Mouse (Mus musculus) liver, embryonic 12.5 days (tissue): ENCODE results near the gene Csad. TPM values are rescaled to one million over a fixed set of nuclear protein-coding genes. Genes with fewer than 3 reads are reported as not detected.

Source experiments
- ATAC-seq: fragments of 200-750 bp; cut with Nextera tagmentation; 2 replicates; pipeline ENCODE4 v1.8.0; 2017; ENCODE audit warnings: moderate number of reproducible peaks, mild to moderate bottlenecking, moderate library complexity
- H3K27ac ChIP-seq: fragments of 300-500 bp; sonication (generic); 2 replicates; pipeline ENCODE4 v1.5.1; 2016; ENCODE audit warnings: mild to moderate bottlenecking
- H3K27me3 ChIP-seq: fragments of 300-500 bp; sonication (generic); replicated peaks from 2 replicates; pipeline ENCODE4 v1.6.1; 2016; ENCODE audit warnings: mild to moderate bottlenecking, moderate library complexity
- H3K36me3 ChIP-seq: fragments of 300-500 bp; sonication (generic); 2 replicates; pipeline ENCODE4 v1.6.1; 2016; ENCODE audit warnings: mild to moderate bottlenecking, moderate library complexity
- H3K4me1 ChIP-seq: fragments of 300-500 bp; sonication (generic); 2 replicates; pipeline ENCODE4 v1.6.1; 2016
- H3K4me2 ChIP-seq: fragments of 300-500 bp; sonication (generic); 2 replicates; pipeline ENCODE4 v1.6.1; 2016; ENCODE audit warnings: mild to moderate bottlenecking, moderate library complexity
- H3K4me3 ChIP-seq: fragments of 300-500 bp; sonication (generic); 2 replicates; pipeline ENCODE4 v1.5.1; 2016; ENCODE audit warnings: mild to moderate bottlenecking, moderate library complexity
- H3K9ac ChIP-seq: fragments of 300-500 bp; sonication (generic); 2 replicates; pipeline ENCODE4 v1.6.1; 2016; ENCODE audit warnings: mild to moderate bottlenecking, moderate library complexity
- H3K9me3 ChIP-seq: fragments of 300-500 bp; sonication (generic); replicated peaks from 2 replicates; pipeline ENCODE4 v1.6.1; 2016; ENCODE audit warnings: mild to moderate bottlenecking, moderate library complexity
- WGBS: fragments of 180-500 bp; shearing (Covaris S2); methylation state at CpG from one replicate; pipeline ENCODE4 v1.1.7; 2016; ENCODE audit not compliant: insufficient replicate concordance; 5-methylcytosine and 5-hydroxymethylcytosine counted together
- polyA plus RNA-seq: library from polyadenylated mRNA; unstranded; fragments of >200 nt; fragmentation: Nextera tagmentation; extraction: Ambion mirVana; gene quantifications from 2 replicates; pipeline ENCODE4 v1.2.1, GENCODE M21; 2016

Gene Csad
- polyA plus RNA-seq, 1 experiment from 2014 or later = 21.9 TPM

- Histone ChIP-seq H3K27me3 (no peaks in the 10 kb centered on the region), H3K9me3 (no peaks in the 10 kb centered on the region), H3K36me3 (peaks cover 90% of the 10 kb centered on the region), H3K9ac (no peak overlapping the region), H3K4me2 (no peak overlapping the region), H3K4me3 (no peak overlapping the region), H3K27ac (no peak overlapping the region), H3K4me1 (peaks cover 15% of the 10 kb centered on the region)
- WGBS = 86% methylated on average over 4 of the region's 4 CpGs
- no peak for ATAC-seq
These were observed 6.3 kb upstream of the Csad start for GRCm38 (mm10) chr15:102210816-102211215.

DNA sequence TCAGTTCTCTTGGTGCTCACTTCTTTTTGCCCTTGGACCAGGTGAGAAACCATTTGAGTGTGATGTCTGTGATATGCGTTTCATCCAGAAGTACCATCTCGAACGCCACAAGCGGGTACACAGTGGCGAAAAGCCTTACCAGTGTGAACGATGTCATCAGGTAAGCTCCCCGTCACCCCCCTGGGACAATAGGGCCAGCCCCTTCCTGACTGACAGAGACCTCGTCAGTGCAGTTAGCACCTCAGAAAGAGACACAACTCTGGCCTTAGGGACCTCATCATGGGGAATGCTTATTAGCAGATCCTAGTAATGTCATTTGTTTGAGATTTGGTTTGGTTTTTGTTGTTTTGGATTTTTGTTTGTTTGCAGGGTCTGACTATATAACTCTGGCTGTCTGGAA, 4.6 kb upstream of the Csad start:
- ATAC-seq = no peak
- 82% methylated on average over 8 of the region's 8 CpGs for WGBS
- Histone ChIP-seq H3K4me2 (no peak overlapping the region), H3K9ac (no peak overlapping the region), H3K4me1 (peaks cover 31% of the 10 kb centered on the region), H3K9me3 (no peaks in the 10 kb centered on the region), H3K36me3 (peaks cover 92% of the 10 kb centered on the region), H3K27me3 (no peaks in the 10 kb centered on the region), H3K27ac (no peak overlapping the region), H3K4me3 (no peak overlapping the region)

DNA sequence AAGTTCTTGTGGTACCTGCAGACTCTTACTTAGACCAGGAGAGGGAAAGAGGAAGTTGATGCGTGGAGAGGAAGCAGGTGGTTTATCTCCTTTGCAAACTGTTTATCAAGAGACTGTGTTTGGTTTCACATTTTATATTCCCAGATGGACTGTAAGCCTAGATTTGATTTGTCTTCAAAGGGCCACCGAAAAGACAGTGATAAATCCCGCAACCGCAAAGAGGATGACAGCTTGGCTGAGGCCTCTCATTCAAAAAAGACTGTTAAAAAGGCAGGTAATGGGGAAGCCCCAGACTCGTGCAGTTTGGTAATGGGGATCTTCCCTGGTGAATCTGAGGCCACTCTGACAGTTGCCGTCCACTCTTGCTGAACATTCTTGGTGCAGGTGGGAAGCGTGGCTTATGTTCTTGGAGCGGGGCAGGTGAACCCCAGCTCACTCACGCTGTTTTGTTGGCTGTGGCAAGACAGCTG, 3.6 kb upstream of the Csad start:
- H3K9me3 ChIP-seq = no peaks in the 10 kb centered on the region
- 51% methylated on average over 9 of the region's 9 CpGs for WGBS
- no peaks in the 10 kb centered on the region for H3K27me3 ChIP-seq
- no peak overlapping the region for H3K4me3 ChIP-seq
- H3K27ac ChIP-seq = no peak overlapping the region
- H3K9ac ChIP-seq = no peak overlapping the region
- peaks cover 32% of the 10 kb centered on the region for H3K4me1 ChIP-seq
- no peak overlapping the region for H3K4me2 ChIP-seq
- H3K36me3 ChIP-seq = peaks cover 82% of the 10 kb centered on the region
- ATAC-seq = no peak

GRCm38 (mm10) chr15:102207351-102207750, 2.8 kb upstream of the Csad start:
- peaks cover 74% of the 10 kb centered on the region for H3K36me3 ChIP-seq
- WGBS = 68% methylated on average over 3 of the region's 3 CpGs

DNA sequence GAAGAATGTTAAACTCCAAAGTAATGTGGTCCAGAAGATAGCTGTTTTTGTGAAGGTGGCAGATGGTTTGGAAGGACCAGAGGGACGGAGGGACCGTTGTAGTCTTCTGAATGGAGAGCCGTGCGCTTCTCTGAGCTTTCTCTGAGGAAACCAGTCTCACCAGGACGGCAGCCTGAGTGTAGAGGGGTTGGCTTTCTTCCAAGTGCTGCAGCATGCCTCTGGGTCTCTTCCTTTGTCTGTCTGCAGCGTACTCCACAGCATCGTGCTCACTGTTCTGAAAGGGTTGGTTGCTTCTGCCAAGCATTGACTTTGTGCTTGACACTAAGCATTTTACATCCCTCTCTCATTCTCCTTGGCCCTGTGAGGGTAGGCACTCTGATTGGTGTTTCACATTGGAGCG, 1.3 kb upstream of the Csad start:
- 83% methylated on average over 8 of the region's 8 CpGs for WGBS
- Histone ChIP-seq H3K4me1 (peaks cover 42% of the 10 kb centered on the region), H3K4me2 (peak overlapping the region; percentile 93), H3K9me3 (no peaks in the 10 kb centered on the region), H3K36me3 (peaks cover 61% of the 10 kb centered on the region), H3K9ac (no peak overlapping the region), H3K4me3 (0 out of 2 replicates have a peak overlapping the region, but pooled peaks have one; percentile 80), H3K27ac (no peak overlapping the region), H3K27me3 (no peaks in the 10 kb centered on the region)
- ATAC-seq = no peak

More at GRCm38 (mm10) chr15:102207351-102207750, 2.8 kb upstream of the Csad start:
- H3K4me1 ChIP-seq = peaks cover 38% of the 10 kb centered on the region
- ATAC-seq = no peak
- H3K9me3 ChIP-seq = no peaks in the 10 kb centered on the region
- H3K27ac ChIP-seq = no peak overlapping the region
- no peak overlapping the region for H3K4me2 ChIP-seq
- H3K4me3 ChIP-seq = no peak overlapping the region
- H3K27me3 ChIP-seq = no peaks in the 10 kb centered on the region
- no peak overlapping the region for H3K9ac ChIP-seq

GRCm38 (mm10) chr15:102203835-102204381, 616 bp downstream of the Csad start:
- Histone ChIP-seq H3K4me3 (peak overlapping the region; percentile 80), H3K9ac (peak overlapping the region; percentile 89), H3K27ac (peak overlapping the region; percentile 98), H3K4me1 (peaks cover 42% of the 10 kb centered on the region), H3K36me3 (peaks cover 42% of the 10 kb centered on the region), H3K27me3 (no peaks in the 10 kb centered on the region), H3K4me2 (peak overlapping the region; percentile 93), H3K9me3 (no peaks in the 10 kb centered on the region)
- WGBS = 2% methylated on average over 35 of the region's 72 CpGs
- peak; percentile 36 for ATAC-seq

DNA sequence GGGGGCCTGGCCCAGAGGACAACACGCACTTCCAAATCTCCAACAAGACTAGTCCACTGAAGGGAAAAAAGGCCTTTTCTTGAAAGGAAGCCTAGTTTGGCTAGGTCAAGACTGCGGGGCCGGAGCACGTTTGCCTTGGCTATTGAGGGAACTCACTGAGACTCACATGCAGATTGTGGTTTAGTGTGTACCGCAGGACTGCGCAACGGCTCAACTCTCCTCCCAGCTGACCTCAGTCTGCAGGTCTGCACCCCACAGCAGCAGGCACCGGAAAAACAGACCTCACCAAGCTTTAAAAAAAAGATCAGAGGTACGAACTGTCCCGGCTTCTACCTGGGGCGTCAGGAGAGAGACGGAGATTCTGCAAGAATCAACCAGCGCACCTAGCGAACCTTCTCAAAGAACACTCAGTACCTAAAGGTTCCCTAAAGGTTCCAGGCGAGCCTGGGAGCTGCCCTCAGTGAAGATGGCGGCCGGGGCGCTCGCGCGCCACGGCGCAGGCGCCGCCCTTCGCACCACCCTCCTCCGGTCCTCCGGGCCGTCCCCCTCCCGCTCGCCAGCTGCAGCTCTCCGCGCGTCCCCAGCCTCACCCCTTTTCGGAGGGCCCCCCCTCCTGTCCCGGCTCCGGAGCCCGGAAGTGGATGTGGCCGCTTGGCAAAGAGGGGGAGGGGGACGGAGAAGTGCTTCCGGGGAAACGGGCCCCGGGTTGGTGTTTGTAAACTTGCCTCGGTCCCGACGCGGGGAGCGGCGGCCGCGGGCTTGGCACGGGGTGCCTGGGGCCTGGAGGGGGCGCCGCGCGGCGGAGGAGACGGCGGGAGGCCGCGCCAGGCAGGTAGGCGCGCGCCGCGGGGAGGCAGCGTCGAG, 1.3 kb downstream of the Csad start, which contains the start of gene Zfp740:
TSS of gene Zfp740 (plus strand) at position 279 of the 864 bp plus-strand sequence.
- Histone ChIP-seq H3K9ac (peak within 1 kb of the TSS; percentile 89), H3K36me3 (peaks cover 35% of the 10 kb centered on the region), H3K27me3 (no peaks in the 10 kb centered on the region), H3K9me3 (no peaks in the 10 kb centered on the region), H3K27ac (peak within 1 kb of the TSS; percentile 98), H3K4me2 (peak within 1 kb of the TSS; percentile 93), H3K4me1 (peaks cover 42% of the 10 kb centered on the region), H3K4me3 (peak within 1 kb of the TSS; percentile 80)
- WGBS = 3% methylated on average over 62 of the region's 68 CpGs
- ATAC-seq = peak; percentile 96

DNA sequence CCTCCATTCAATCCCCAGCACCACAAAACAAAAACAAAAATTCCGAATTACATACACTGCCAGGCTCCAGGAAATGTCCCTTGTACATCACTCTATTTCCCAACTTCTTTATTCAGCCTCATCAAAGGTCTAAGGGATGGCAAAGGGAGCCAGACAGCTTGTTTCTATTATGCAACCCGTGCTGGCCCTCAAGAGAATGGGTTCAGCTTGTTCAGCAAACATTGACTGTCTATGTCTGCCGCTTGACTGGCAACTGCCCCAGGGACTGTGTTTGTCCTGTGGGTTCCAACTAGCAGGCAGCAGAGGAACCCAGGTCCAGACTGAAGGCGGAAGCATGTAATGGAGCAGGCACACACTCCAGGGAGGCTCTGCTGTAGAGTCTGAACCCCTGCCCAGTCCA, 5.7 kb downstream of the Csad start:
- 0 out of 2 replicates have a peak overlapping the region, but pooled peaks have one; percentile 17 for H3K27ac ChIP-seq
- no peaks in the 10 kb centered on the region for H3K27me3 ChIP-seq
- no peaks in the 10 kb centered on the region for H3K9me3 ChIP-seq
- no peaks in the 10 kb centered on the region for H3K36me3 ChIP-seq
- H3K4me2 ChIP-seq = no peak overlapping the region
- no peak for ATAC-seq
- WGBS = 62% methylated on average over 4 of the region's 4 CpGs
- H3K9ac ChIP-seq = no peak overlapping the region
- H3K4me3 ChIP-seq = no peak overlapping the region
- peaks cover 21% of the 10 kb centered on the region for H3K4me1 ChIP-seq

DNA sequence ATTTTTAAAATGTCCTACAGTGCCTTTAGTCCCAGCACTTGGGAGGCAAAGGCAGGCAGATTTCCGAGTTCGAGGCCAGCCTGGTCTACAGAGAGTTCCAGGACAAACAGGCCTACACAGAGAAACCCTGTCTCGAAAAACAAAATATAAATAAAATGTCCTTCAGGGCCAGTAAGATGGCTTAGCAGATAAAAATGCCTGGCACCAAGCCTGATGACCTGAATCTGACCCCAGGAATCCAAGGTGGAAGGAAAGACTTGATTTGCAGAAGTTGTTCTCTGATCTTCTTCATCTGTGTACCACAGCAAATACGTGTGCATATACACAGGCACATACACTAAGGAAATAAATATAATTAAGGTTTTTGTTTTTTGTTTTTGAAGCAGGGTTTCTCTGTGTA, 9.2 kb downstream of the Csad start:
- H3K4me2 ChIP-seq = no peak overlapping the region
- WGBS = 72% methylated on average over 4 of the region's 4 CpGs

DNA sequence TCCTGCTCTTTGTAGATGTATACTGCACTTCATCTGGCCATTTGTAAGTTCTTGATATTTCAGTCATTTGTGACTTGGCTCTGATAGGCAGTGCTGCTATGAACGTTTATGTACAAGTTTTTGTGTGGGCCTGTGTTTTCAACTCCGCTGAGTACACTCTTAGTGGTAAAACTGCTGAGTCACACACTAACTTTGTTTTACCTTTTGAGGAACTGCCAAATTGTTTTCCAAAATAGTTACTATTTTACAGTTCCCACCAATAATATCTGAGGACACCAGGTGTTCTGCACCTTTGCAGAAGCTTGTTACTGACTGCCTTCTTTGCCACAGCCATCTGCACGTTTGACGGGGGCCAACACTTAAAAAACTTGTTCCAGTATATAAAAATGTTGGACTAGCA, 10.1 kb downstream of the Csad start:
- 42% methylated on average over 4 of the region's 4 CpGs for WGBS
- no peaks in the 10 kb centered on the region for H3K9me3 ChIP-seq
- peaks cover 14% of the 10 kb centered on the region for H3K27me3 ChIP-seq
- ATAC-seq = no peak
- no peak overlapping the region for H3K4me3 ChIP-seq
- H3K4me1 ChIP-seq = peaks cover 25% of the 10 kb centered on the region
- H3K9ac ChIP-seq = no peak overlapping the region
- peak overlapping the region; percentile 32 for H3K27ac ChIP-seq
- H3K36me3 ChIP-seq = no peaks in the 10 kb centered on the region
- no peak overlapping the region for H3K4me2 ChIP-seq

More for the DNA sequence above, 9.2 kb downstream of the Csad start:
- Histone ChIP-seq H3K9me3 (no peaks in the 10 kb centered on the region), H3K27me3 (peaks cover 7% of the 10 kb centered on the region), H3K9ac (no peak overlapping the region), H3K4me3 (no peak overlapping the region), H3K4me1 (peaks cover 22% of the 10 kb centered on the region), H3K36me3 (no peaks in the 10 kb centered on the region), H3K27ac (no peak overlapping the region)
- ATAC-seq = no peak

DNA sequence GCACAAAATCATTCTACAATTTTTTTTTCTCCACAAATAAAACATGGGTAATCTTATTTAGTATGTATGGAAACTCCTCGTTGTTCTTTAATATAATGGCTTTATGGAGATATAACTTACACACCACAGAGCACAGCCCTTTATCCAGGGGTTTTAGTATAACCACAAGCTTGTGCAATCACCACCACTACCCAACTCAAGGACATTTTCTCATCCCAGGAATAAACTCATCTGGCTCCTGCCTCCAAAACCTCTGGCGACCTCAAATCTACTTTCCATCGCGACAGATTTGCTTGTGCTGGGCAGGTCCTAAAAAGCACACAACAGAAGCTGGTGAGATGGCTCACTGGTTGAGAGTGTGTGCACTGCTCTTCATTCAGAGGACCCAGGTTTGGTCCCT, 10.9 kb downstream of the Csad start:
- Histone ChIP-seq H3K9me3 (no peaks in the 10 kb centered on the region), H3K4me3 (no peak overlapping the region), H3K36me3 (no peaks in the 10 kb centered on the region), H3K4me2 (no peak overlapping the region), H3K4me1 (peaks cover 31% of the 10 kb centered on the region), H3K9ac (no peak overlapping the region), H3K27ac (peak overlapping the region; percentile 32; the same call in 1 of the 2 replicates), H3K27me3 (peaks cover 17% of the 10 kb centered on the region)
- 62% methylated on average over 4 of the region's 4 CpGs for WGBS
- ATAC-seq = no peak

DNA sequence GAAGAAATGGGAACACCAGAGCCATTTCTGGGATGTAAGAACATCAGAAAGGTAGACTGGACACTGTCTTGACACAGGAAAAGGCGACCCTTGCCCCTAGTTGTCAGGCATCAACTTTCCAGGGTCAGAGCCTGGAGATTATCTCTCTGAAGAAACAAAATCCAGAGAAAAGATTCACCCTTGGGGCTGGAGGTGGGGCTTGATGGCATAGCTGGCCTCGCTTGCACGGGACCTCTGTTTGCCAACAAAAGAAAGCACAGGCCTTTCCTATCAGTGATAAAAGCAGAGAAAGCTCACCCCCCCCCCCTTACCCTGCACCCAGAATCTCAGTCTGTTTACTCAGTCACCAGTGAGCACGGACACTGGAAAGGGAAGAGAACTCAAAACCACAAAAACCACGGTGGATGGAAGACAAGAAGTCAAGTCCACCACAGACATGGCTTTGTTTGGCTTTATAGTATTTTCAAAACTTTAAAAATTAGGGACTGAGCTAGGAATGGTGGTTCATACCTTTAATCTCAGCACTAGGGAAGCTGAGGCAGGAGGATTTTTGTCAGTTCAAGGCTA, 11.6 kb downstream of the Csad start:
- Histone ChIP-seq H3K4me3 (no peak overlapping the region), H3K27me3 (peaks cover 21% of the 10 kb centered on the region), H3K27ac (peak overlapping the region; percentile 62), H3K9ac (no peak overlapping the region), H3K36me3 (no peaks in the 10 kb centered on the region; the same call in 1 of the 2 replicates), H3K9me3 (no peaks in the 10 kb centered on the region), H3K4me2 (no peak overlapping the region), H3K4me1 (peaks cover 31% of the 10 kb centered on the region)
- WGBS = 13% methylated on average over 5 of the region's 5 CpGs
- ATAC-seq = no peak
